Mouse (Mus musculus): ENCODE data around the gene Golph3.
"Not testable (repeated sequence)": the region's sequence is repeated elsewhere in the genome, so short reads cannot be mapped to it uniquely, and the experiment has no call there.

Golph3 gene

DNA sequence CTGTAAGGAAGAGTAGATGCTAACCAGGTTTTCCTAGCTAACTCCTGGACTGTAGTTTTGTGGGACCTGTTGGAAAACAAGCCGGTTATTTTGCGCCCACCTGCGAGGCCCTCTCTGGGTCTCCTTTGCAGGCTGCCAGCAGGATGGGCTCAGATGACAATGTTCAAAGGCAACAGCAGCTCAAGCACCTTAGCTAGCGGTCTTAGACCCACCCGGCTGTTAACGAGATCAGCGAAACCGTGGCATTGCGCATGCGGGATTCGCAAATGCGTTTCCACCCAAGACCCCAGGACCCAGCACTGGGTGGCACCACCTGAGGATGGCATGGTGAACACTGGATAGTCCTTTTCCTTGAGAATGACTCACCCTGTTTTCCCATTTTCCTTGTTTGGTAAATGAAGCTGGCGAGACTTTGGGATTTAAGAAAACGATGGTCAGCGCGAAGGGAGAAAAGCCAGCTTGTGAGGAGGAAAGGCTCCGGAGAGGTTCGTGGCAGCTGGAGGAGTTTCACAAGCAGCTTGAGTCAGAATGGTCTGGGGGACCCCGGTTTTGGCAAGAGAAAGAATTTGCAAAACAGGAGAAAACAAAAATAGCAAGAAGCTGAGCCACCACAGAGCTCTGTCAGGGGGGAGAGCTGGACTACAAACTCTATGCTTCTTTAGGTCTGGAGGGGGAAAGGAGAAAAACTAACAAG lies 39.4 kb downstream of the Golph3 start:
- no peak for DNase-seq

GRCm38 (mm10) chr15:12362001-12362700 lies 40.9 kb downstream of the Golph3 start:
- no peak for DNase-seq

DNA sequence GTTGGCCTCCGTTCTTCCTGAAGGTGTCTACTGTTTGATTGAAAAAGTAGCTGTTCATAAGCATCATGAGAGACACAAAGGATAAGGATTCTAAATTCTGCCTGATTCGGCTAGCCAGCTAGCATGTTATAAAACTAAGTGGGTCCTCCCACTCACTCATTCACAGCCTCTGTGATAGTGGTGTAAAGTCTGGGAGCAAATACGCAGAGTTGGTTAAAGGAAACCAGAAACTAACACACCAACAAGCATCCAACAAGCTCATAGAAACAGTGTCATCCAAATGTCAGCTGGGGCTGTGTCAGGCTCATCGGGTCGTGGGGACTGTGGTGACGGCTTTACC lies 41.4 kb downstream of the Golph3 start:
- no peak for DNase-seq

DNA sequence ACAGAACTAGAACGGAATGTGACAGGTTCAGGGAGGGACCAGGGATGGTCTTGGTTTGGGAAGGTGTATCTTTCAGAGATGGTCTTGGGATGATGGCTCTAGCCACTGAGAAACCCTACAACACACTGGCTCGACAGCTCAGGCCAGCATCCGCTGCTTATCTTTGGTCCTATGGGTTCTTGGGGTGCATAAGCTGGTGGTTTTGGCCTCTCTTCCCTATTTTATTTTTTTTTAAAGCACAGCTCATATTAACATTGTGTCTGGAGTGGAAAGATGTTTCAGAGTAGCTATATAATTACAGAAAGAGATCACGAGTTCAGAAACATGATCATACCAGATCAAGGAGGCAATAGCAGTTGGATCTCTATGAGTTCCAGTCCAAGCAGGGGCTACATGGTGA lies 42.8 kb downstream of the Golph3 start:
- no peak for DNase-seq

GRCm38 (mm10) chr15:12365416-12366071 lies 44.3 kb downstream of the Golph3 start:
- DNase-seq, result no peak

DNA sequence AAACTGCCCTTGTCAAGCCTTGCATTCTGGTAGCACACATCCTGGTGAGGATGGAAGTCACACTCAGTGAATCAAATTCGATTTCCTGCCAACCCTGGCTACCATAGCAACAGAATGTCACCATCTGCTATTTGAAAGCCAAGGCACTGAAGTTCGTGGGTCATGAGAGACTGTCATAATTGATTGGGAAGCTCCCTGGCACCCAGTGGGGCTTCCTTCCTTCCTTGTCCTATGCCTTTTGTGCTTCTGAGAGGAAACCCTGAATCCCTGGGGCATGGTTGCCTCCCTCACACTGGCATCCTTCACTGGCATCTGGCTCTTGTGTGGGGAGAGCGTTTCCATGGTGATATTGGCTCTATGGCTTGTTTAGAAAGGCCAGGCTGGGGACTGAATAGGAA lies 44.8 kb downstream of the Golph3 start:
- DNase-seq, result no peak

DNA sequence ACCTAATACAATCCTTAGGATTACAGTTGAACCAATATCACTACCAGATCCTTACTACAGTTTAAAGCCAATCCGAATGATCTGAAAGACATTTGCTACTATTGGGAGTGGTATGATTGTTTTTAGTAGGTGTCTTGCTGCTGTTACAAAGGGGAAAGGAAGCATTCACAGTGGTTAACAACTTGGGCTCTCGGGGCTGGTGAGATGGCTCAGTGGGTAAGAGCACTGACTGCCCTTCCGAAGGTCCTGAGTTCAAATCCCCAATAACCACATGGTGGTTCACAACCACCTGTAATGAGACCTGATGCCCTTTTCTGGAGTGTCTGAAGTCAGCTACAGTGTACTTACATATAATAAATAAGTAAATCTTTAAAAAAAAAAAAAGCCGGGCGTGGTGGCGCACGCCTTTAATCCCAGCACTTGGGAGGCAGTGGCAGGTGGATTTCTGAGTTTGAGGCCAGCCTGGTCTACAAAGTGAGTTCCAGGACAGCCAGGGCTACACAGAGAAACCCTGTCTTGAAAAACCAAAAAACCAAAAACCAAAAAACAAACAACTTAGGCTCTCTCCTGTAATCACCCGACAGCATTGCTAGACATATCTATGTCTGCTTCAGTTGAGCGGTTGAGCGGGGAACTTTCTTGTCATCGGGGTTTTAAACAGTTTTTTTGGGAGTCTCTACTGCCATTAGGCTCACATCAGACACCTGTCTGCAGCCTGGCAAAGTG lies 45.5 kb downstream of the Golph3 start:
- DNase-seq, result not testable (repeated sequence)

GRCm38 (mm10) chr15:12367306-12368080 lies 46.2 kb downstream of the Golph3 start:
- DNase-seq, result no peak

GRCm38 (mm10) chr15:12368357-12368756 lies 47.1 kb downstream of the Golph3 start:
- DNase-seq, result no peak

- DNase-seq, result no peak
Observed at GRCm38 (mm10) chr15:12368850-12369249, 47.6 kb downstream of the Golph3 start.

- DNase-seq, result no peak
Observed at GRCm38 (mm10) chr15:12370096-12370495, 48.8 kb downstream of the Golph3 start.

- DNase-seq, result peak; percentile 73
Observed at GRCm38 (mm10) chr15:12371183-12371582, 49.9 kb downstream of the Golph3 start.

- no peak for DNase-seq
Observed at GRCm38 (mm10) chr15:12373496-12373895, 52.2 kb downstream of the Golph3 start.

DNA sequence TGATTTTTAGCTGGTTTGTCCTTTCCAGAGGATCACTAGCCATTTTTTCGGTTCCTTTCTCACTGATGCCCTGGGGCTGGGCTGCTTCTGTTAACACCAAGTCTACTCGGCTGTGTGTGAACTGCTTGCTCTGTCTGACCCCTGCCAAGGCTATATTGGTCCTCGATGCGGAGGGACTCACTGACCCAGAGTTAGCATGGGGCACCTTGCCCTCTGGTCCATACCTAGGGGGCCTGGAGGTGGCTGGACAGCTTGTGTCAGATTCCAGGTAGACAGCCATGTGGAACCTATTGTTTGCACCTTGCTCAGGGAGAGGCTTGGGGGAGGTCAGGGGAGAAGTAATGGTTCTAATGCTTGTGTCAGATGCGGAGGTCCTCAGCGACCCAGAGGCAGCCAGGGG lies 52.7 kb downstream of the Golph3 start:
- no peak for DNase-seq

DNA sequence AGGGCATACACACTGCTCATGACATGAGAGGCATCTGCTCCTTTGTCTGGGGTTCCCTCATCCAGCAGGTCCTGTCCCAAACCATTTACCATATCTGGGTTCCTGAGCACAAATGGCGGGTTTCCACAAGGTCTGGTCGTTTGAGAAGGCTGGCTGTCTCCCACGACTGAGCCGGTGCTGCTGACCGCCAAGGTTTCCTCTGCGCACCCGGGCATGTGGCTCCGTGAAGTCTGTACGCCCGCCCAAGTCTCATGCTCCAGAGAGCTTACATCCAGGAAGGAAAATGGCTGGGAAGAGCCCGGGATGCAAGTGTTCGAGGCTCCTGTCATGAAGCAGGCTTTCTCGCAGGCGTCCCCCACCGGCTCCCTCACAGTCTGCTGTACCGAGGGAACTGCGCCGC lies 53.7 kb downstream of the Golph3 start:
- DNase-seq, result no peak

DNA sequence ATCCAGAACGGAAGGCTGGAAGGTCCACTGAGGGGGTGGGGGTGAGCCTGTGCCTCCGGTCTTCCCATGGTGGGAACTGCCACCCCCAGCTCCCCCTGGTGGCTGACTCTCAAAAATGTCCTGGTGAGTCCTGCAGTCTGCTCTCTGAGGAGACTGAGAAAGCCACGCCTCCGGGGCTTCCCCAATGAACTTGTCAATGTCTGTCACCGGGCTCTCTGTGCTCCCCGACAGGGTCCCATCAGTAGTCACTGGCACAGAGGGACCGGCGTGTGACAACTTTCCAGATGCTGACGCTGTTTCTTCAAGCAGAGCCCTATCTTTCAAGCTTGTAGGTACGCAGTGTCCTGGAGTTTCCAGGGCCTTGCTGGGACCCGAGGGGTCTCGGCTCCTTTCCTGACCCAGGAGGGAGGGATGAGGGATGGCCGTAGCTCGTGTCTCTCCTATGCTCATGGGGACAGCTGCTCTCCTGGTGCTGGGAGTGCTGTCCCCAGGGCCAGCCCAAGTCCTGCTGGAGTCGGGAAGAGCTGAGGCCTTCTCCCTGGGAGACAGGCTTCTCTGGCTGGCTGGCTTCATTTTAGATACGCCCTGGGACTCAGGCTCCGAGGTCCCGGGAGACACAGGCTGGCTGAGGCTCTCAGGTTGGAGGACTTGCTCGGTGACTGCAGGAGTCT lies 54.5 kb downstream of the Golph3 start:
- DNase-seq, result peak; percentile 75

GRCm38 (mm10) chr15:12376491-12377069 lies 55.3 kb downstream of the Golph3 start:
- no peak for DNase-seq

DNA sequence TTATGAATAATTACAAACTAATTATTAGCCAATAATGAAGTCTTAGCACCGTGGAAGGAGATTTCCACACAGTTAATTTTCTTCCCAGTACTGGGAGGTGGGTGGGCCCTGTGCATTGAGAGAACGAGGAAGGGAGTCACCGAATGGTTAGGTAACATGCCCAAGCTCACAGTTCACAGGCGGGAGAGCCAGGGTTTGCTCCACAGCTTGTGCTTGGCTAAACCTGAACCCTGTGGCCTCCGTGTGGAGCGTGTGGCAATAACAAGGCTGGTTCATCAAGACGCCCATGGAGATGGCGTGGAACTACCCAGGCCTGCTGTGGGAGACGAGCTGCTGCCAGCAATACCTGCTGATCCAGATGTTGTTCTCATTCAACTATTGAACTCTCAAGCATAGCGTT lies 56.5 kb downstream of the Golph3 start:
- no peak for DNase-seq

- DNase-seq, result no peak
Observed at GRCm38 (mm10) chr15:12380057-12380456, 58.8 kb downstream of the Golph3 start.

- DNase-seq, result no peak
Observed at GRCm38 (mm10) chr15:12380548-12380947, 59.3 kb downstream of the Golph3 start.

GRCm38 (mm10) chr15:12384679-12385078 lies 63.4 kb downstream of the Golph3 start:
- DNase-seq, result no peak
